Mouse (Mus musculus) stomach, postnatal 0 days (tissue): ENCODE data around the gene Psip1.
"Not testable (repeated sequence)": the region's sequence is repeated elsewhere in the genome, so short reads cannot be mapped to it uniquely, and the experiment has no call there.

Experiments
- CTCF ChIP-seq: IDR thresholded peaks from 2 replicates; pipeline ENCODE4 v1.5.1; 2016; ENCODE audit warnings: antibody characterized with exemption, low read depth, mild to moderate bottlenecking, moderate library complexity
- EP300 ChIP-seq: optimal IDR thresholded peaks from 2 replicates; pipeline ENCODE3; 2016; ENCODE audit warnings: antibody characterized with exemption

GRCm38 (mm10) chr4:83497013-83497412 is 10.8 kb upstream of the Psip1 start:
- TF ChIP-seq EP300, CTCF: not testable (repeated sequence)
